Mouse (Mus musculus) midbrain, embryonic 16.5 days (tissue): ENCODE measurements around the gene Bex4. TPM values are rescaled to one million over a fixed set of nuclear protein-coding genes. Genes with fewer than 3 reads are reported as not detected.
"Not testable (repeated sequence)": the region's sequence is repeated elsewhere in the genome, so short reads cannot be mapped to it uniquely, and the experiment has no call there.

Experiments used
- ATAC-seq: fragments of 200-750 bp; cut with Nextera tagmentation; 2 replicates; pipeline ENCODE4 v1.8.0; 2017; ENCODE audit warnings: moderate TSS enrichment
- H3K27ac ChIP-seq: fragments of 300-500 bp; sonication (generic); 2 replicates; pipeline ENCODE4 v1.5.1; 2014; ENCODE audit warnings: mild to moderate bottlenecking, low read length, mixed read lengths
- H3K27me3 ChIP-seq: fragments of 300-500 bp; sonication (generic); 2 replicates; pipeline ENCODE4 v1.6.1; 2014; ENCODE audit warnings: low read depth, low read length, mixed read lengths; ENCODE audit not compliant: control insufficient read depth, insufficient read depth
- H3K36me3 ChIP-seq: fragments of 300-500 bp; sonication (generic); 2 replicates; pipeline ENCODE4 v1.6.1; 2014; ENCODE audit warnings: mild to moderate bottlenecking, low read length, moderate library complexity, mixed read lengths; ENCODE audit not compliant: control insufficient read depth, insufficient read depth
- H3K4me1 ChIP-seq: fragments of 300-500 bp; sonication (generic); 2 replicates; pipeline ENCODE4 v1.6.1; 2014; ENCODE audit warnings: mild to moderate bottlenecking, low read length, mixed read lengths; ENCODE audit not compliant: control insufficient read depth, insufficient read depth
- H3K4me2 ChIP-seq: fragments of 300-500 bp; sonication (generic); 2 replicates; pipeline ENCODE4 v1.6.1; 2014; ENCODE audit warnings: mild to moderate bottlenecking, low read length, mixed read lengths
- H3K4me3 ChIP-seq: fragments of 300-500 bp; sonication (generic); 2 replicates; pipeline ENCODE4 v1.5.1; 2014; ENCODE audit warnings: low read depth, mild to moderate bottlenecking, low read length, moderate library complexity, mixed read lengths
- H3K9ac ChIP-seq: fragments of 300-500 bp; sonication (generic); 2 replicates; pipeline ENCODE4 v1.6.1; 2014; ENCODE audit warnings: low read depth, low read length, mixed read lengths
- H3K9me3 ChIP-seq: fragments of 300-500 bp; sonication (generic); replicated peaks from 2 replicates; pipeline ENCODE4 v1.6.1; 2014; ENCODE audit warnings: mild to moderate bottlenecking, low read length, mixed read lengths; ENCODE audit not compliant: control insufficient read depth, poor library complexity, severe bottlenecking
- WGBS: fragments of 180-500 bp; shearing (Covaris S2); extraction: QIAGEN DNeasy Blood & Tissue Kit; methylation state at CpG from one replicate; pipeline ENCODE4 v1.1.7; 2014; 5-methylcytosine and 5-hydroxymethylcytosine counted together
- polyA plus RNA-seq: library from polyadenylated mRNA; unstranded; fragments of >200 nt; fragmentation: Nextera tagmentation; extraction: Ambion mirVana; gene quantifications from 2 replicates; pipeline ENCODE4 v1.2.1, GENCODE M21; 2015

Bex4 gene
- 170 and 186 TPM in 2 replicates for polyA plus RNA-seq

GRCm38 (mm10) chrX:136138827-136139639 lies at the start of gene Bex4:
Gene Bex4 (plus strand): TSS chrX:136138996.
- peak within 1 kb of the TSS; percentile 59 for H3K4me2 ChIP-seq
- not testable (repeated sequence) for H3K4me1 ChIP-seq, H3K36me3 ChIP-seq, H3K27me3 ChIP-seq, H3K9me3 ChIP-seq, H3K27ac ChIP-seq
- ATAC-seq = peak; percentile 97
- peak within 1 kb of the TSS; percentile 50 for H3K9ac ChIP-seq
- peak within 1 kb of the TSS; percentile 42 for H3K4me3 ChIP-seq
- WGBS = no CpG with 5 or more reads among the region's 64 CpGs

GRCm38 (mm10) chrX:136092497-136093279 lies 46.1 kb upstream of the Bex4 start:
- H3K9me3 ChIP-seq = no peaks in the 10 kb centered on the region
- no peak overlapping the region for H3K4me3 ChIP-seq
- no peaks in the 10 kb centered on the region for H3K4me1 ChIP-seq
- 40% methylated on average over 2 of the region's 2 CpGs for WGBS
- H3K4me2 ChIP-seq = no peak overlapping the region
- no peaks in the 10 kb centered on the region for H3K36me3 ChIP-seq
- ATAC-seq = no peak
- H3K27me3 ChIP-seq = no peaks in the 10 kb centered on the region
- no peak overlapping the region for H3K27ac ChIP-seq
- no peak overlapping the region for H3K9ac ChIP-seq

GRCm38 (mm10) chrX:136094421-136094820 lies 44.4 kb upstream of the Bex4 start:
- Histone ChIP-seq H3K9ac (no peak overlapping the region), H3K9me3 (no peaks in the 10 kb centered on the region), H3K36me3 (no peaks in the 10 kb centered on the region), H3K4me1 (no peaks in the 10 kb centered on the region), H3K27ac (peak overlapping the region; percentile 72), H3K27me3 (no peaks in the 10 kb centered on the region), H3K4me3 (no peak overlapping the region), H3K4me2 (no peak overlapping the region)
- peak; percentile 98 for ATAC-seq
- WGBS = 46% methylated on average over 2 of the region's 2 CpGs

- Histone ChIP-seq H3K27ac (peak overlapping the region; percentile 67), H3K4me3 (no peak overlapping the region), H3K4me1 (no peaks in the 10 kb centered on the region; the same call in 1 of the 2 replicates), H3K4me2 (peak overlapping the region; percentile 32), H3K27me3 (peaks cover 3% of the 10 kb centered on the region), H3K9ac (no peak overlapping the region), H3K9me3 (no peaks in the 10 kb centered on the region), H3K36me3 (no peaks in the 10 kb centered on the region)
- ATAC-seq = peak; percentile 89
- 39% methylated on average over 4 of the region's 4 CpGs for WGBS
Observed at GRCm38 (mm10) chrX:136104046-136104723, 34.6 kb upstream of the Bex4 start.

- 42% methylated on average over 3 of the region's 3 CpGs for whole genome bisulfite sequencing
- H3K36me3 ChIP-seq = no peaks in the 10 kb centered on the region
- H3K27ac ChIP-seq = peak overlapping the region; percentile 67
- peak; percentile 85 for ATAC-seq
- peak overlapping the region; percentile 32 for H3K4me2 ChIP-seq
- H3K27me3 ChIP-seq = peaks cover 7% of the 10 kb centered on the region
- H3K4me3 ChIP-seq = no peak overlapping the region
- no peak overlapping the region for H3K9ac ChIP-seq
- H3K4me1 ChIP-seq = no peaks in the 10 kb centered on the region; the same call in 1 of the 2 replicates
- H3K9me3 ChIP-seq = no peaks in the 10 kb centered on the region
Observed at GRCm38 (mm10) chrX:136104724-136105088, 34.1 kb upstream of the Bex4 start.

DNA sequence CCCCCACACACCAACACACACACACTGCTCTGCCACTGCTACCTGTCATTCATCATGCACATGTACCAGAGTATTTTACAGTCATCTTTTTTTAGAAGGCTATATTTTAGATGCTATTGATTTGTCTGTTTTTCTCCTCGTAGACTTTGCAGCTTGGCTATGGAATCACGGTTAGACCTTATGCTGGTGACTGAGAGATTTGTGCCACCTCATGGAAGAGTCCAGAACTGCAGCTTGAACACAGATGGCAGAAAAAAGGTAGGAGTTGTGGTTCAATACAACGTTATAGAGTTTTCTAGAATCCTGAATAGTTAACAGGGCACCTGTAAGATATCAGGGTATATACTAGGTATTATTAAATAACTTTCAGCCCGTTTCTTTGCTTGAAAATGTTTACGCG lies 30.9 kb upstream of the Bex4 start:
- no peak for ATAC-seq
- Histone ChIP-seq H3K9me3 (no peaks in the 10 kb centered on the region), H3K27me3 (peaks cover 15% of the 10 kb centered on the region), H3K4me2 (no peak overlapping the region), H3K9ac (no peak overlapping the region), H3K27ac (no peak overlapping the region), H3K36me3 (no peaks in the 10 kb centered on the region), H3K4me1 (no peaks in the 10 kb centered on the region; the same call in 1 of the 2 replicates), H3K4me3 (no peak overlapping the region)
- WGBS = 43% methylated on average over 6 of the region's 6 CpGs

DNA sequence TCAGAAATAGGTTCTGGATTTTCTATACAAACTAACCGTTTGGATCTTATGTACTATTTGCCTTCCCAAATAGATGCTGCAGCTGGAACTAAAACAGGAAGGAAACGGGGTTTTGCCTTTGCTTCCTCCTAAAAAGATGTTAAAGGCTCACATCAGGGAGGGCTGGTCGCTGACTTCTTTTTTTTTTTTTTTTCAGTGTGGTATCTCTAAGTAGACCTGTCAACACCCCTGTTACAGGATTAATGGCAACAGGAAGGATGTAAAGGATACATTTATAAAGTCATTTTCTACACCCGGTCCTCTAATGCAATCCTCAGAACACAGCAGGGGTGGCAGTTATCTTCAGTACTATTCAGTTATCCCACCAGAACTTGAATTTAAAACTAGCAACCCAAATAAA lies 23.8 kb upstream of the Bex4 start:
- no peak overlapping the region for H3K27ac ChIP-seq
- WGBS = 45% methylated on average over 4 of the region's 4 CpGs
- ATAC-seq = peak; percentile 2; the same call in 1 of the 2 replicates

GRCm38 (mm10) chrX:136115419-136115961 lies 23.3 kb upstream of the Bex4 start:
- WGBS = 18% methylated on average over 23 of the region's 23 CpGs
- Histone ChIP-seq H3K9me3 (no peaks in the 10 kb centered on the region), H3K9ac (peak overlapping the region; percentile 42; the same call in 1 of the 2 replicates), H3K4me3 (peak overlapping the region; percentile 44), H3K27ac (peak overlapping the region; percentile 89), H3K27me3 (peaks cover 5% of the 10 kb centered on the region), H3K36me3 (no peaks in the 10 kb centered on the region), H3K4me1 (no peaks in the 10 kb centered on the region), H3K4me2 (peak overlapping the region; percentile 53)
- peak; percentile 99 for ATAC-seq

More for the DNA sequence above, 23.8 kb upstream of the Bex4 start:
- peak overlapping the region; percentile 53 for H3K4me2 ChIP-seq
- H3K36me3 ChIP-seq = no peaks in the 10 kb centered on the region
- no peaks in the 10 kb centered on the region for H3K9me3 ChIP-seq
- no peaks in the 10 kb centered on the region for H3K4me1 ChIP-seq
- H3K27me3 ChIP-seq = peaks cover 8% of the 10 kb centered on the region
- H3K9ac ChIP-seq = no peak overlapping the region
- H3K4me3 ChIP-seq = peak overlapping the region; percentile 44
